Mouse (Mus musculus) inflammation-experienced regulatory T-cells, adult 6 months (primary cell): ENCODE results near the gene Tex13c2. TPM values are rescaled to one million over a fixed set of nuclear protein-coding genes. Genes with fewer than 3 reads are reported as not detected.

Source experiments
- ATAC-seq: one replicate; pipeline ENCODE4 v1.8.0; 2017
- polyA plus RNA-seq, 3 experiments: library from polyadenylated mRNA; unstranded; fragments of 100-300 nt; shearing (Covaris generic); gene quantifications; one replicate each; pipeline ENCODE4 v1.2.1; 2017

Gene Tex13c2
- under 1 TPM in 1 of 3 experiments, not detected in 2; 0.73 TPM for polyA plus RNA-seq

- ATAC-seq: no peak
Measured at GRCm38 (mm10) chrX:42489446-42489845, at the start of gene Tex13c2. Tex13c2 (plus strand) TSS chrX:42489691.

- no peak for ATAC-seq
Measured at GRCm38 (mm10) chrX:42450305-42450704, 39.2 kb upstream of the Tex13c2 start.

GRCm38 (mm10) chrX:42453001-42453400 lies 36.5 kb upstream of the Tex13c2 start:
- no peak for ATAC-seq

- no peak for ATAC-seq
Measured at GRCm38 (mm10) chrX:42454533-42454932, 35.0 kb upstream of the Tex13c2 start.

- no peak for ATAC-seq
Measured at GRCm38 (mm10) chrX:42490336-42490735, 845 bp downstream of the Tex13c2 start.

- ATAC-seq: no peak
Measured at GRCm38 (mm10) chrX:42500538-42500937, 11.0 kb downstream of the Tex13c2 start.

- ATAC-seq: peak; percentile 75
Measured at GRCm38 (mm10) chrX:42502291-42503043, 13.0 kb downstream of the Tex13c2 start, which contains the start of gene Sh2d1a. Sh2d1a (plus strand) TSS chrX:42502453.

GRCm38 (mm10) chrX:42511105-42511504 lies 21.6 kb downstream of the Tex13c2 start:
- peak; percentile 57 for ATAC-seq

- no peak for ATAC-seq
Measured at GRCm38 (mm10) chrX:42512567-42512966, 23.1 kb downstream of the Tex13c2 start.

- ATAC-seq: no peak
Measured at GRCm38 (mm10) chrX:42522868-42523267, 33.4 kb downstream of the Tex13c2 start.

GRCm38 (mm10) chrX:42530703-42531102 lies 41.2 kb downstream of the Tex13c2 start:
- ATAC-seq: no peak

GRCm38 (mm10) chrX:42540030-42540755 lies 50.7 kb downstream of the Tex13c2 start:
- ATAC-seq: peak; percentile 27

GRCm38 (mm10) chrX:42540756-42541053 lies 51.2 kb downstream of the Tex13c2 start:
- peak; percentile 92 for ATAC-seq

Other genes with a start within 250 kb of the Tex13c2 start
- 100 to 1,000 TPM; 378 to 482 (median 406) TPM for gene Sh2d1a, start 12.8 kb downstream of the Tex13c2 start, polyA plus RNA-seq